Mouse (Mus musculus): ENCODE measurements around the gene Avpi1. TPM values are rescaled to one million over a fixed set of nuclear protein-coding genes. Genes with fewer than 3 reads are reported as not detected.

Gene Avpi1
- polyA plus RNA-seq, 2 experiments, result 16.5 to 34.8 TPM

GRCm38 (mm10) chr19:42079950-42080349 is 48.9 kb downstream of the Avpi1 start:
- no peak for ATAC-seq (ENCODE audit: low FRiP score, low read depth)
- DNase-seq (ENCODE audit: low spot score), result no peak

GRCm38 (mm10) chr19:42079006-42079405 is 49.9 kb downstream of the Avpi1 start:
- H3K4me3 ChIP-seq (replicated peaks; ENCODE audit: low read length), result no peak overlapping the region
- TF ChIP-seq POLR2A (IDR thresholded peaks at IDR 0.05; ENCODE audit: borderline replicate concordance, extremely low read depth, insufficient read depth, insufficient read length), result no peak
- no peaks in the 10 kb centered on the region for H3K27me3 ChIP-seq (ENCODE audit: control insufficient read depth, insufficient read depth, low read length)
- H3K9ac ChIP-seq (ENCODE audit: low read depth, low read length, severe bottlenecking), result no peak overlapping the region
- ATAC-seq (ENCODE audit: low FRiP score, low read depth), result no peak
- H3K36me3 ChIP-seq (ENCODE audit: control insufficient read depth, insufficient read depth, low read length), result peaks cover 14% of the 10 kb centered on the region; the same call in 1 of the 2 replicates
- 94% methylated on average over 12 of the region's 12 CpGs for WGBS
- no peak overlapping the region for H3K27ac ChIP-seq (replicated peaks; ENCODE audit: low read depth, low read length)
- H3K4me1 ChIP-seq (ENCODE audit: control insufficient read depth, insufficient read depth, low read length), result no peaks in the 10 kb centered on the region
- H3K4me2 ChIP-seq (replicated peaks; ENCODE audit: low read depth, low read length, severe bottlenecking), result no peak overlapping the region
- H3K9me3 ChIP-seq (ENCODE audit: control insufficient read depth, low read length), result no peaks in the 10 kb centered on the region
- DNase-seq (ENCODE audit: low spot score), result no peak

More at GRCm38 (mm10) chr19:42079950-42080349, 48.9 kb downstream of the Avpi1 start:
- TF ChIP-seq POLR2A (IDR thresholded peaks at IDR 0.05; ENCODE audit: borderline replicate concordance, extremely low read depth, insufficient read depth, insufficient read length), result no peak
- Histone ChIP-seq H3K27me3 (ENCODE audit: control insufficient read depth, insufficient read depth, low read length) (no peaks in the 10 kb centered on the region), H3K27ac (replicated peaks; ENCODE audit: low read depth, low read length) (no peak overlapping the region), H3K36me3 (ENCODE audit: control insufficient read depth, insufficient read depth, low read length) (peaks cover 12% of the 10 kb centered on the region; the same call in 1 of the 2 replicates), H3K4me2 (replicated peaks; ENCODE audit: low read depth, low read length, severe bottlenecking) (no peak overlapping the region), H3K9me3 (ENCODE audit: control insufficient read depth, low read length) (no peaks in the 10 kb centered on the region), H3K4me3 (replicated peaks; ENCODE audit: low read length) (no peak overlapping the region), H3K9ac (ENCODE audit: low read depth, low read length, severe bottlenecking) (no peak overlapping the region), H3K4me1 (ENCODE audit: control insufficient read depth, insufficient read depth, low read length) (no peaks in the 10 kb centered on the region)
- 79% methylated on average over 5 of the region's 5 CpGs for WGBS

GRCm38 (mm10) chr19:42078566-42078965 is 50.3 kb downstream of the Avpi1 start:
- H3K27ac ChIP-seq (replicated peaks; ENCODE audit: low read depth, low read length), result no peak overlapping the region
- H3K9ac ChIP-seq (ENCODE audit: low read depth, low read length, severe bottlenecking), result no peak overlapping the region
- no peak for DNase-seq (ENCODE audit: low spot score)
- no peaks in the 10 kb centered on the region for H3K9me3 ChIP-seq (ENCODE audit: control insufficient read depth, low read length)
- no peak for TF ChIP-seq POLR2A (IDR thresholded peaks at IDR 0.05; ENCODE audit: borderline replicate concordance, extremely low read depth, insufficient read depth, insufficient read length)
- H3K4me2 ChIP-seq (replicated peaks; ENCODE audit: low read depth, low read length, severe bottlenecking), result no peak overlapping the region
- ATAC-seq (ENCODE audit: low FRiP score, low read depth), result no peak
- no peaks in the 10 kb centered on the region for H3K4me1 ChIP-seq (ENCODE audit: control insufficient read depth, insufficient read depth, low read length)
- peaks cover 14% of the 10 kb centered on the region; the same call in 1 of the 2 replicates for H3K36me3 ChIP-seq (ENCODE audit: control insufficient read depth, insufficient read depth, low read length)
- H3K4me3 ChIP-seq (replicated peaks; ENCODE audit: low read length), result no peak overlapping the region
- WGBS, result 92% methylated on average over 8 of the region's 8 CpGs
- no peaks in the 10 kb centered on the region for H3K27me3 ChIP-seq (ENCODE audit: control insufficient read depth, insufficient read depth, low read length)

GRCm38 (mm10) chr19:42075992-42076391 is 52.9 kb downstream of the Avpi1 start:
- 91% methylated on average over 16 of the region's 16 CpGs for WGBS
- no peak for TF ChIP-seq POLR2A (IDR thresholded peaks at IDR 0.05; ENCODE audit: borderline replicate concordance, extremely low read depth, insufficient read depth, insufficient read length)

GRCm38 (mm10) chr19:42075051-42075450 is 53.8 kb downstream of the Avpi1 start:
- no peak for ATAC-seq (ENCODE audit: low FRiP score, low read depth)
- no peaks in the 10 kb centered on the region for H3K9me3 ChIP-seq (ENCODE audit: control insufficient read depth, low read length)

More at GRCm38 (mm10) chr19:42075992-42076391, 52.9 kb downstream of the Avpi1 start:
- DNase-seq (ENCODE audit: low spot score), result no peak
- no peak overlapping the region for H3K4me3 ChIP-seq (replicated peaks; ENCODE audit: low read length)
- no peak overlapping the region for H3K4me2 ChIP-seq (replicated peaks; ENCODE audit: low read depth, low read length, severe bottlenecking)
- H3K9me3 ChIP-seq (ENCODE audit: control insufficient read depth, low read length), result no peaks in the 10 kb centered on the region
- no peak overlapping the region for H3K9ac ChIP-seq (ENCODE audit: low read depth, low read length, severe bottlenecking)
- no peaks in the 10 kb centered on the region for H3K27me3 ChIP-seq (ENCODE audit: control insufficient read depth, insufficient read depth, low read length)
- ATAC-seq (ENCODE audit: low FRiP score, low read depth), result no peak
- no peaks in the 10 kb centered on the region for H3K4me1 ChIP-seq (ENCODE audit: control insufficient read depth, insufficient read depth, low read length)
- H3K36me3 ChIP-seq (ENCODE audit: control insufficient read depth, insufficient read depth, low read length), result peaks cover 14% of the 10 kb centered on the region; the same call in 1 of the 2 replicates
- H3K27ac ChIP-seq (replicated peaks; ENCODE audit: low read depth, low read length), result no peak overlapping the region

More at GRCm38 (mm10) chr19:42075051-42075450, 53.8 kb downstream of the Avpi1 start:
- H3K4me2 ChIP-seq (replicated peaks; ENCODE audit: low read depth, low read length, severe bottlenecking), result no peak overlapping the region
- H3K4me1 ChIP-seq (ENCODE audit: control insufficient read depth, insufficient read depth, low read length), result no peaks in the 10 kb centered on the region
- peaks cover 14% of the 10 kb centered on the region; the same call in 1 of the 2 replicates for H3K36me3 ChIP-seq (ENCODE audit: control insufficient read depth, insufficient read depth, low read length)
- no peak for DNase-seq (ENCODE audit: low spot score)
- no peak for TF ChIP-seq POLR2A (IDR thresholded peaks at IDR 0.05; ENCODE audit: borderline replicate concordance, extremely low read depth, insufficient read depth, insufficient read length)
- H3K9ac ChIP-seq (ENCODE audit: low read depth, low read length, severe bottlenecking), result no peak overlapping the region
- WGBS, result 85% methylated on average over 2 of the region's 2 CpGs
- H3K4me3 ChIP-seq (replicated peaks; ENCODE audit: low read length), result no peak overlapping the region
- H3K27ac ChIP-seq (replicated peaks; ENCODE audit: low read depth, low read length), result no peak overlapping the region
- H3K27me3 ChIP-seq (ENCODE audit: control insufficient read depth, insufficient read depth, low read length), result no peaks in the 10 kb centered on the region

Other genes starting within 250 kb of the Avpi1 start
- gene Rrp12, start 232.9 kb downstream of the Avpi1 start, polyA plus RNA-seq (2012; rRNA removed), result 13.9 and 15.0 TPM in 2 replicates
- 13.2 TPM in 2 replicates for gene Rrp12, start 232.9 kb downstream of the Avpi1 start, polyA plus RNA-seq (2014; fragmentation: Nextera tagmentation; extraction: Ambion mirVana)
- gene Pgam1, start 217.1 kb downstream of the Avpi1 start, polyA plus RNA-seq (2012; rRNA removed), result 465 and 490 TPM in 2 replicates
- 543 and 562 TPM in 2 replicates for gene Pgam1, start 217.1 kb downstream of the Avpi1 start, polyA plus RNA-seq (2014; fragmentation: Nextera tagmentation; extraction: Ambion mirVana)
- 35.9 and 40.1 TPM in 2 replicates for gene Exosc1, start 195.6 kb downstream of the Avpi1 start, polyA plus RNA-seq (2012; rRNA removed)
- 74.9 and 76.1 TPM in 2 replicates for gene Exosc1, start 195.6 kb downstream of the Avpi1 start, polyA plus RNA-seq (2014; fragmentation: Nextera tagmentation; extraction: Ambion mirVana)
- gene Zdhhc16, start 195.6 kb downstream of the Avpi1 start, polyA plus RNA-seq (2012; rRNA removed), result 114 and 146 TPM in 2 replicates
- gene Zdhhc16, start 195.6 kb downstream of the Avpi1 start, polyA plus RNA-seq (2014; fragmentation: Nextera tagmentation; extraction: Ambion mirVana), result 76.1 and 79.2 TPM in 2 replicates
- gene Mms19, start 147.9 kb downstream of the Avpi1 start, polyA plus RNA-seq (2012; rRNA removed), result 83.7 and 102 TPM in 2 replicates
- 30.0 and 36.1 TPM in 2 replicates for gene Mms19, start 147.9 kb downstream of the Avpi1 start, polyA plus RNA-seq (2014; fragmentation: Nextera tagmentation; extraction: Ambion mirVana)
- 38.9 and 50.1 TPM in 2 replicates for gene Ubtd1, start 147.3 kb downstream of the Avpi1 start, polyA plus RNA-seq (2012; rRNA removed)
- gene Ubtd1, start 147.3 kb downstream of the Avpi1 start, polyA plus RNA-seq (2014; fragmentation: Nextera tagmentation; extraction: Ambion mirVana), result 19.4 and 19.7 TPM in 2 replicates
- 0.58 and 0.96 TPM in 2 replicates for gene Ankrd2, start 93.1 kb downstream of the Avpi1 start, polyA plus RNA-seq (2012; rRNA removed)
- gene Ankrd2, start 93.1 kb downstream of the Avpi1 start, polyA plus RNA-seq (2014; fragmentation: Nextera tagmentation; extraction: Ambion mirVana), result 0.66 and 1.5 TPM in 2 replicates
- 3.5 and 3.7 TPM in 2 replicates for gene Hoga1, start 83.4 kb downstream of the Avpi1 start, polyA plus RNA-seq (2012; rRNA removed)
- gene Hoga1, start 83.4 kb downstream of the Avpi1 start, polyA plus RNA-seq (2014; fragmentation: Nextera tagmentation; extraction: Ambion mirVana), result 2.0 and 2.4 TPM in 2 replicates
- gene 4933411K16Rik, start 76.8 kb downstream of the Avpi1 start, polyA plus RNA-seq (2012; rRNA removed), result 0.34 and 0.49 TPM in 2 replicates
- 0.33 TPM in 1 of 2 replicates, not detected in the other for gene 4933411K16Rik, start 76.8 kb downstream of the Avpi1 start, polyA plus RNA-seq (2014; fragmentation: Nextera tagmentation; extraction: Ambion mirVana)
- 22.8 and 25.8 TPM in 2 replicates for gene Morn4, start 42.7 kb downstream of the Avpi1 start, polyA plus RNA-seq (2012; rRNA removed)
- 20.0 and 25.5 TPM in 2 replicates for gene Morn4, start 42.7 kb downstream of the Avpi1 start, polyA plus RNA-seq (2014; fragmentation: Nextera tagmentation; extraction: Ambion mirVana)
- gene Pi4k2a, start 38.6 kb downstream of the Avpi1 start, polyA plus RNA-seq (2012; rRNA removed), result 34.4 and 38.1 TPM in 2 replicates
- gene Pi4k2a, start 38.6 kb downstream of the Avpi1 start, polyA plus RNA-seq (2014; fragmentation: Nextera tagmentation; extraction: Ambion mirVana), result 29.9 and 32.8 TPM in 2 replicates
- gene Marveld1, start 18.3 kb upstream of the Avpi1 start, polyA plus RNA-seq (2012; rRNA removed), result 105 and 131 TPM in 2 replicates
- gene Marveld1, start 18.3 kb upstream of the Avpi1 start, polyA plus RNA-seq (2014; fragmentation: Nextera tagmentation; extraction: Ambion mirVana), result 25.4 and 36.4 TPM in 2 replicates
- gene Zfyve27, start 34.9 kb upstream of the Avpi1 start, polyA plus RNA-seq (2012; rRNA removed), result 47.4 and 58.6 TPM in 2 replicates
- gene Zfyve27, start 34.9 kb upstream of the Avpi1 start, polyA plus RNA-seq (2014; fragmentation: Nextera tagmentation; extraction: Ambion mirVana), result 13.1 and 16.5 TPM in 2 replicates
- 7.2 and 8.7 TPM in 2 replicates for gene Sfrp5, start 73.2 kb upstream of the Avpi1 start, polyA plus RNA-seq (2012; rRNA removed)
- gene Sfrp5, start 73.2 kb upstream of the Avpi1 start, polyA plus RNA-seq (2014; fragmentation: Nextera tagmentation; extraction: Ambion mirVana), result 5.1 and 5.4 TPM in 2 replicates
- gene Golga7b, start 118.5 kb upstream of the Avpi1 start, polyA plus RNA-seq (2012; rRNA removed), result 0.06 and 0.11 TPM in 2 replicates
- gene Golga7b, start 118.5 kb upstream of the Avpi1 start, polyA plus RNA-seq (2014; fragmentation: Nextera tagmentation; extraction: Ambion mirVana), result not detected in 2 replicates

Data from limb, embryonic 14.5 days (tissue).